Mouse (Mus musculus): ENCODE measurements around the gene Gclc.
A peak's percentile ranks its signal among the peaks of the same experiment; 100 is the strongest.
"Not testable (repeated sequence)": the region's sequence is repeated elsewhere in the genome, so short reads cannot be mapped to it uniquely, and the experiment has no call there.

Gclc gene

GRCm38 (mm10) chr9:77746315-77746714 lies 8.0 kb upstream of the Gclc start:
- DNase-seq (ENCODE audit: low spot score in 2 of 2) = no peak

- DNase-seq (ENCODE audit: low spot score in 2 of 2) = not testable (repeated sequence)
Measured at GRCm38 (mm10) chr9:77748292-77748691, 6.0 kb upstream of the Gclc start.

- peak; percentile 94 to 95 for DNase-seq (ENCODE audit: low spot score in 2 of 2)
Measured at GRCm38 (mm10) chr9:77750133-77751060, 3.9 kb upstream of the Gclc start.

GRCm38 (mm10) chr9:77751091-77751521 lies 3.2 kb upstream of the Gclc start:
- no peak for DNase-seq (ENCODE audit: low spot score in 2 of 2)

GRCm38 (mm10) chr9:77754728-77755402 lies 530 bp downstream of the Gclc start:
- peak; percentile 34 to 41 for DNase-seq (ENCODE audit: low spot score in 2 of 2)

- DNase-seq (ENCODE audit: low spot score in 2 of 2) = no peak
Measured at GRCm38 (mm10) chr9:77755403-77755784, 1.1 kb downstream of the Gclc start.

- DNase-seq (ENCODE audit: low spot score in 2 of 2) = no peak
Measured at GRCm38 (mm10) chr9:77756076-77756475, 1.7 kb downstream of the Gclc start.

- DNase-seq (ENCODE audit: low spot score in 2 of 2) = no peak
Measured at GRCm38 (mm10) chr9:77757331-77757730, 3.0 kb downstream of the Gclc start.

GRCm38 (mm10) chr9:77758481-77758880 lies 4.1 kb downstream of the Gclc start:
- no peak for DNase-seq (ENCODE audit: low spot score in 2 of 2)

GRCm38 (mm10) chr9:77759111-77759510 lies 4.8 kb downstream of the Gclc start:
- DNase-seq (ENCODE audit: low spot score in 2 of 2) = no peak

- DNase-seq (ENCODE audit: low spot score in 2 of 2) = no peak
Measured at GRCm38 (mm10) chr9:77759756-77760155, 5.4 kb downstream of the Gclc start.

GRCm38 (mm10) chr9:77766218-77766617 lies 11.9 kb downstream of the Gclc start:
- DNase-seq (ENCODE audit: low spot score in 2 of 2) = no peak

GRCm38 (mm10) chr9:77766767-77767166 lies 12.4 kb downstream of the Gclc start:
- no peak for DNase-seq (ENCODE audit: low spot score in 2 of 2)

GRCm38 (mm10) chr9:77770909-77771308 lies 16.6 kb downstream of the Gclc start:
- no peak for DNase-seq (ENCODE audit: low spot score in 2 of 2)

GRCm38 (mm10) chr9:77771330-77771729 lies 17.0 kb downstream of the Gclc start:
- no peak for DNase-seq (ENCODE audit: low spot score in 2 of 2)

GRCm38 (mm10) chr9:77771765-77772383 lies 17.5 kb downstream of the Gclc start:
- no peak for DNase-seq (ENCODE audit: low spot score in 2 of 2)

- DNase-seq (ENCODE audit: low spot score in 2 of 2) = no peak
Measured at GRCm38 (mm10) chr9:77776720-77777515, 22.6 kb downstream of the Gclc start.

GRCm38 (mm10) chr9:77777622-77778021 lies 23.3 kb downstream of the Gclc start:
- DNase-seq (ENCODE audit: low spot score in 2 of 2) = no peak

GRCm38 (mm10) chr9:77779711-77780110 lies 25.4 kb downstream of the Gclc start:
- DNase-seq (ENCODE audit: low spot score in 2 of 2) = no peak

- no peak for DNase-seq (ENCODE audit: low spot score in 2 of 2)
Measured at GRCm38 (mm10) chr9:77781453-77782163, 27.3 kb downstream of the Gclc start.

GRCm38 (mm10) chr9:77782201-77782600 lies 27.9 kb downstream of the Gclc start:
- no peak for DNase-seq (ENCODE audit: low spot score in 2 of 2)

All from right cerebral cortex, postnatal 36 days (tissue).